Mouse (Mus musculus): ENCODE results near the gene Lemd2. TPM values are rescaled to one million over a fixed set of nuclear protein-coding genes. Genes with fewer than 3 reads are reported as not detected.
"Not testable (repeated sequence)": the region's sequence is repeated elsewhere in the genome, so short reads cannot be mapped to it uniquely, and the experiment has no call there.

Lemd2 gene
- total and polyA plus RNA-seq, 3 experiments = 30.0 to 38.3 (median 31.4) TPM

GRCm38 (mm10) chr17:27238637-27239036 lies 34.4 kb upstream of the Lemd2 start:
- Histone ChIP-seq H3K79me2 (replicated peaks; ENCODE audit: control insufficient read depth, insufficient read depth, low read length) (no peaks in the 10 kb centered on the region), H3K27ac (no peak overlapping the region), H3K9ac (ENCODE audit: low read depth, low read length) (no peak overlapping the region), H3K4me1 (ENCODE audit: control insufficient read depth, insufficient read depth, low read length) (peaks cover 5% of the 10 kb centered on the region), H3K36me3 (ENCODE audit: control insufficient read depth, insufficient read depth, low read length) (no peaks in the 10 kb centered on the region), H3K27me3 (ENCODE audit: control insufficient read depth, insufficient read depth, low read length) (no peaks in the 10 kb centered on the region), H3K4me3 (no peak overlapping the region)
- no peak for DNase-seq
- 66% methylated on average over 8 of the region's 8 CpGs for WGBS
- intact Hi-C loops (cut with DNase I) = no loop called here
- no peak for TF ChIP-seq EP300 (IDR thresholded peaks at IDR 0.05; ENCODE audit: insufficient read depth, low read depth, low read length)
- no peak for TF ChIP-seq POLR2A (IDR thresholded peaks at IDR 0.05; ENCODE audit: insufficient read depth, low read depth, low read length)
- TF ChIP-seq CTCF (IDR thresholded peaks at IDR 0.05) = no peak

DNA sequence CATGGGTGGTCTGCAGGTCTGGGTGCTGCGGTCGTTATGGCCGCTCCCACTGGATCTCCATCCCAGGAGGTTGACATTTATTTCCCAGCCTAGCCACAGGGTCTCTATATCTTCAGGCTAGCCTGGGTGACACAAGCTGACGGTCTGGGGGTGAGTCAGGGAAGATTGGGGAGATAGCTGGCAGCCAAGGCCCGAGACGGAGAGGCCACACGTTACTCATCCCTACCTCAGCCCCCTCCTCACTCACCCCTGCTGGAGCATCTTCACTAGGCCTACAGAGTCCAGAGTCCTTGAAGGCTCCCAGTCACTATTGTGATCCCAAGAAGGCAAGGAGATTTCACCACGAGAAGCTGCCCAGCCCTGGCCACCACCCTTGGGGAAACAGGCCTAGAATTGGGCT lies 33.5 kb upstream of the Lemd2 start:
- Histone ChIP-seq H3K4me3 (no peak overlapping the region), H3K27ac (no peak overlapping the region), H3K4me1 (ENCODE audit: control insufficient read depth, insufficient read depth, low read length) (peaks cover 5% of the 10 kb centered on the region), H3K9ac (ENCODE audit: low read depth, low read length) (no peak overlapping the region), H3K36me3 (ENCODE audit: control insufficient read depth, insufficient read depth, low read length) (no peaks in the 10 kb centered on the region), H3K27me3 (ENCODE audit: control insufficient read depth, insufficient read depth, low read length) (no peaks in the 10 kb centered on the region), H3K79me2 (replicated peaks; ENCODE audit: control insufficient read depth, insufficient read depth, low read length) (no peaks in the 10 kb centered on the region)
- TF ChIP-seq CTCF (IDR thresholded peaks at IDR 0.05) (no peak), EP300 (IDR thresholded peaks at IDR 0.05; ENCODE audit: insufficient read depth, low read depth, low read length) (no peak), POLR2A (IDR thresholded peaks at IDR 0.05; ENCODE audit: insufficient read depth, low read depth, low read length) (no peak)
- intact Hi-C loops (cut with DNase I) = no loop called here
- 72% methylated on average over 8 of the region's 8 CpGs for WGBS
- no peak for DNase-seq

- no peaks in the 10 kb centered on the region for H3K4me1 ChIP-seq (ENCODE audit: control insufficient read depth, insufficient read depth, low read length)
- H3K79me2 ChIP-seq (replicated peaks; ENCODE audit: control insufficient read depth, insufficient read depth, low read length) = no peaks in the 10 kb centered on the region
- H3K27me3 ChIP-seq (ENCODE audit: control insufficient read depth, insufficient read depth, low read length) = no peaks in the 10 kb centered on the region
- H3K27ac ChIP-seq = no peak overlapping the region
- no peaks in the 10 kb centered on the region for H3K36me3 ChIP-seq (ENCODE audit: control insufficient read depth, insufficient read depth, low read length)
- no peak overlapping the region for H3K4me3 ChIP-seq
- no peak overlapping the region for H3K9ac ChIP-seq (ENCODE audit: low read depth, low read length)
- intact Hi-C loops (cut with DNase I) = no loop called here
- no peak for DNase-seq
- TF ChIP-seq EP300 (IDR thresholded peaks at IDR 0.05; ENCODE audit: insufficient read depth, low read depth, low read length) = no peak
- no peak for TF ChIP-seq CTCF (IDR thresholded peaks at IDR 0.05)
- no peak for TF ChIP-seq POLR2A (IDR thresholded peaks at IDR 0.05; ENCODE audit: insufficient read depth, low read depth, low read length)
- WGBS = 74% methylated on average over 7 of the region's 7 CpGs
Measured at GRCm38 (mm10) chr17:27233298-27233697, 29.0 kb upstream of the Lemd2 start.

DNA sequence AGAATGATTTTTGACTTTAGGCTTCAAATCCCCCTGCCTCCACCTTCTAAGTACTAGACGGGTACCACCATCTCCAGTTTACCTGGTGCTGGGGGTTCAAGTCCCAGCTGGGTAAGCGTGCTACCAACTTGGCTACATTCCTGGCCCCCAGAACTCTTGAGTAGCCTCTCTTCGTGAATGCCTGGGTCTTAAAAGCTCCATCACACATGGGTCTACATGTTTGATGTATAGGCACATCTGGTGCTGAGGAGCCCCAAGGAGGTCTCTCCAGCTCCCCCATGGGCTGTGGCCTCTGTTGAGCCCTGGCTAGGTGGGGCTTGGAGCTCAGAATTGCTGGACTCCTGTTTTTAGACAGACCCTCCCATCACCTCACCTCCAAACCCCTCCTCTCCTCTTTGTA lies 27.9 kb upstream of the Lemd2 start:
- Histone ChIP-seq H3K27me3 (ENCODE audit: control insufficient read depth, insufficient read depth, low read length) (no peaks in the 10 kb centered on the region), H3K4me1 (ENCODE audit: control insufficient read depth, insufficient read depth, low read length) (no peaks in the 10 kb centered on the region), H3K79me2 (replicated peaks; ENCODE audit: control insufficient read depth, insufficient read depth, low read length) (no peaks in the 10 kb centered on the region), H3K9ac (ENCODE audit: low read depth, low read length) (no peak overlapping the region), H3K27ac (no peak overlapping the region), H3K36me3 (ENCODE audit: control insufficient read depth, insufficient read depth, low read length) (no peaks in the 10 kb centered on the region), H3K4me3 (no peak overlapping the region)
- DNase-seq = no peak
- no peak for TF ChIP-seq EP300 (IDR thresholded peaks at IDR 0.05; ENCODE audit: insufficient read depth, low read depth, low read length)
- no peak for TF ChIP-seq POLR2A (IDR thresholded peaks at IDR 0.05; ENCODE audit: insufficient read depth, low read depth, low read length)
- TF ChIP-seq CTCF (IDR thresholded peaks at IDR 0.05) = no peak
- intact Hi-C loops (cut with DNase I) = no loop called here
- 79% methylated on average over 3 of the region's 3 CpGs for WGBS

GRCm38 (mm10) chr17:27231586-27231985 lies 27.3 kb upstream of the Lemd2 start:
- 89% methylated on average over 4 of the region's 4 CpGs for WGBS
- intact Hi-C loops (cut with DNase I); H3K27me3 ChIP-seq (ENCODE audit: control insufficient read depth, insufficient read depth, low read length); H3K36me3 ChIP-seq (ENCODE audit: control insufficient read depth, insufficient read depth, low read length); H3K27ac ChIP-seq; DNase-seq; H3K9ac ChIP-seq (ENCODE audit: low read depth, low read length); H3K4me1 ChIP-seq (ENCODE audit: control insufficient read depth, insufficient read depth, low read length); H3K79me2 ChIP-seq (replicated peaks; ENCODE audit: control insufficient read depth, insufficient read depth, low read length); H3K4me3 ChIP-seq: not testable (repeated sequence)

- Histone ChIP-seq H3K36me3 (ENCODE audit: control insufficient read depth, insufficient read depth, low read length) (no peaks in the 10 kb centered on the region), H3K4me1 (ENCODE audit: control insufficient read depth, insufficient read depth, low read length) (no peaks in the 10 kb centered on the region), H3K4me3 (no peak overlapping the region), H3K27me3 (ENCODE audit: control insufficient read depth, insufficient read depth, low read length) (no peaks in the 10 kb centered on the region), H3K79me2 (replicated peaks; ENCODE audit: control insufficient read depth, insufficient read depth, low read length) (no peaks in the 10 kb centered on the region), H3K27ac (no peak overlapping the region), H3K9ac (ENCODE audit: low read depth, low read length) (no peak overlapping the region)
- intact Hi-C loops (cut with DNase I) = no loop called here
- 38% methylated on average over 6 of the region's 6 CpGs for WGBS
- DNase-seq = no peak
- no peak for TF ChIP-seq POLR2A (IDR thresholded peaks at IDR 0.05; ENCODE audit: insufficient read depth, low read depth, low read length)
- TF ChIP-seq EP300 (IDR thresholded peaks at IDR 0.05; ENCODE audit: insufficient read depth, low read depth, low read length) = no peak
- no peak for TF ChIP-seq CTCF (IDR thresholded peaks at IDR 0.05)
Measured at GRCm38 (mm10) chr17:27231146-27231503, 26.9 kb upstream of the Lemd2 start.

Data from heart, adult 2 months (tissue).